Mouse (Mus musculus): ENCODE data around the gene Pom121l2. TPM values are rescaled to one million over a fixed set of nuclear protein-coding genes. Genes with fewer than 3 reads are reported as not detected.

Pom121l2 gene
- polyA plus RNA-seq, 1 experiment from 2014 or later, result 0.20 TPM

GRCm38 (mm10) chr13:22007121-22007510, 26.1 kb downstream of the Pom121l2 start:
- Histone ChIP-seq H3K9me3 (no peaks in the 10 kb centered on the region), H3K27ac (no peak overlapping the region), H3K9ac (no peak overlapping the region), H3K4me1 (peaks cover 20% of the 10 kb centered on the region), H3K4me2 (peak overlapping the region; percentile 96), H3K4me3 (peak overlapping the region; percentile 57), H3K27me3 (peaks cover 94% of the 10 kb centered on the region), H3K36me3 (no peaks in the 10 kb centered on the region)
- no peak for ATAC-seq (ENCODE audit: insufficient number of reproducible peaks, low FRiP score, low TSS enrichment, low read depth)
- 4% methylated on average over 18 of the region's 18 CpGs for WGBS

GRCm38 (mm10) chr13:22007872-22008271, 26.9 kb downstream of the Pom121l2 start:
- no peaks in the 10 kb centered on the region for H3K9me3 ChIP-seq
- 53% methylated on average over 7 of the region's 7 CpGs for WGBS

GRCm38 (mm10) chr13:22008707-22009106, 27.7 kb downstream of the Pom121l2 start:
- WGBS, result 78% methylated on average over 3 of the region's 3 CpGs
- Histone ChIP-seq H3K9me3 (no peaks in the 10 kb centered on the region), H3K27ac (no peak overlapping the region), H3K4me3 (no peak overlapping the region), H3K27me3 (peaks cover 91% of the 10 kb centered on the region), H3K36me3 (no peaks in the 10 kb centered on the region), H3K4me2 (no peak overlapping the region), H3K4me1 (peaks cover 20% of the 10 kb centered on the region), H3K9ac (no peak overlapping the region)
- no peak for ATAC-seq (ENCODE audit: insufficient number of reproducible peaks, low FRiP score, low TSS enrichment, low read depth)

More at GRCm38 (mm10) chr13:22007872-22008271, 26.9 kb downstream of the Pom121l2 start:
- Histone ChIP-seq H3K27me3 (peaks cover 94% of the 10 kb centered on the region), H3K4me3 (no peak overlapping the region), H3K36me3 (no peaks in the 10 kb centered on the region), H3K4me2 (no peak overlapping the region), H3K27ac (no peak overlapping the region), H3K4me1 (peaks cover 20% of the 10 kb centered on the region), H3K9ac (no peak overlapping the region)
- ATAC-seq (ENCODE audit: insufficient number of reproducible peaks, low FRiP score, low TSS enrichment, low read depth), result no peak

- 24% methylated on average over 7 of the region's 7 CpGs for WGBS
- no peaks in the 10 kb centered on the region for H3K36me3 ChIP-seq
- no peak for ATAC-seq (ENCODE audit: insufficient number of reproducible peaks, low FRiP score, low TSS enrichment, low read depth)
These were observed 28.6 kb downstream of the Pom121l2 start, which contains the start of gene Prss16 for GRCm38 (mm10) chr13:22009642-22010041. Prss16 (minus strand) TSS chr13:22009742.

GRCm38 (mm10) chr13:22013716-22014115, 32.7 kb downstream of the Pom121l2 start:
- H3K27ac ChIP-seq, result no peak overlapping the region
- H3K36me3 ChIP-seq, result no peaks in the 10 kb centered on the region
- H3K9me3 ChIP-seq, result no peaks in the 10 kb centered on the region
- peaks cover 83% of the 10 kb centered on the region for H3K27me3 ChIP-seq
- WGBS, result 22% methylated on average over 13 of the region's 13 CpGs
- ATAC-seq (ENCODE audit: insufficient number of reproducible peaks, low FRiP score, low TSS enrichment, low read depth), result no peak
- no peak overlapping the region for H3K9ac ChIP-seq
- H3K4me1 ChIP-seq, result 0 out of 2 replicates have a peak, but pooled peaks cover 3% of the 10 kb centered on the region
- H3K4me2 ChIP-seq, result no peak overlapping the region
- no peak overlapping the region for H3K4me3 ChIP-seq

More at GRCm38 (mm10) chr13:22009642-22010041, 28.6 kb downstream of the Pom121l2 start, which contains the start of gene Prss16:
- no peaks in the 10 kb centered on the region for H3K9me3 ChIP-seq
- peaks cover 23% of the 10 kb centered on the region for H3K4me1 ChIP-seq
- H3K4me3 ChIP-seq, result no peak within 1 kb of the TSS
- peaks cover 91% of the 10 kb centered on the region for H3K27me3 ChIP-seq
- no peak within 1 kb of the TSS for H3K27ac ChIP-seq
- H3K9ac ChIP-seq, result no peak within 1 kb of the TSS
- no peak within 1 kb of the TSS for H3K4me2 ChIP-seq

- H3K36me3 ChIP-seq, result no peaks in the 10 kb centered on the region
- 20% methylated on average over 17 of the region's 17 CpGs for WGBS
- 0 out of 2 replicates have a peak, but pooled peaks cover 3% of the 10 kb centered on the region for H3K4me1 ChIP-seq
- no peak overlapping the region for H3K9ac ChIP-seq
- H3K4me3 ChIP-seq, result peak overlapping the region; percentile 21
- ATAC-seq (ENCODE audit: insufficient number of reproducible peaks, low FRiP score, low TSS enrichment, low read depth), result no peak
- H3K27ac ChIP-seq, result no peak overlapping the region
- peak overlapping the region; percentile 20; the same call in 1 of the 2 replicates for H3K4me2 ChIP-seq
- H3K27me3 ChIP-seq, result peaks cover 83% of the 10 kb centered on the region
- no peaks in the 10 kb centered on the region for H3K9me3 ChIP-seq
These were observed 33.4 kb downstream of the Pom121l2 start for GRCm38 (mm10) chr13:22014411-22014845.

GRCm38 (mm10) chr13:22015479-22016450, 34.8 kb downstream of the Pom121l2 start:
- 17% methylated on average over 27 of the region's 27 CpGs for WGBS
- H3K4me1 ChIP-seq, result peaks cover 13% of the 10 kb centered on the region
- H3K4me2 ChIP-seq, result no peak overlapping the region
- no peak for ATAC-seq (ENCODE audit: insufficient number of reproducible peaks, low FRiP score, low TSS enrichment, low read depth)
- H3K9ac ChIP-seq, result no peak overlapping the region
- H3K4me3 ChIP-seq, result peak overlapping the region; percentile 12; the same call in 1 of the 2 replicates
- H3K9me3 ChIP-seq, result no peaks in the 10 kb centered on the region
- no peaks in the 10 kb centered on the region for H3K36me3 ChIP-seq
- peaks cover 81% of the 10 kb centered on the region for H3K27me3 ChIP-seq
- no peak overlapping the region for H3K27ac ChIP-seq

- no peaks in the 10 kb centered on the region for H3K36me3 ChIP-seq
- peaks cover 44% of the 10 kb centered on the region for H3K27me3 ChIP-seq
- no peak overlapping the region for H3K9ac ChIP-seq
- ATAC-seq (ENCODE audit: insufficient number of reproducible peaks, low FRiP score, low TSS enrichment, low read depth), result no peak
- no peak overlapping the region for H3K27ac ChIP-seq
- WGBS, result under 1% methylated on average over 44 of the region's 44 CpGs
- peak overlapping the region; percentile 45 for H3K4me3 ChIP-seq
- H3K9me3 ChIP-seq, result no peaks in the 10 kb centered on the region
- peaks cover 14% of the 10 kb centered on the region for H3K4me1 ChIP-seq
- H3K4me2 ChIP-seq, result peak overlapping the region; percentile 56
These were observed 39.2 kb downstream of the Pom121l2 start for GRCm38 (mm10) chr13:22019934-22020835.

- peak overlapping the region; percentile 45 for H3K4me3 ChIP-seq
- peaks cover 40% of the 10 kb centered on the region for H3K27me3 ChIP-seq
- no peak overlapping the region for H3K27ac ChIP-seq
- WGBS, result under 1% methylated on average over 8 of the region's 8 CpGs
- H3K9ac ChIP-seq, result no peak overlapping the region
- peak overlapping the region; percentile 56 for H3K4me2 ChIP-seq
- no peaks in the 10 kb centered on the region for H3K9me3 ChIP-seq
- no peak for ATAC-seq (ENCODE audit: insufficient number of reproducible peaks, low FRiP score, low TSS enrichment, low read depth)
- H3K4me1 ChIP-seq, result peaks cover 16% of the 10 kb centered on the region
- no peaks in the 10 kb centered on the region for H3K36me3 ChIP-seq
These were observed 39.9 kb downstream of the Pom121l2 start for GRCm38 (mm10) chr13:22020901-22021339.

GRCm38 (mm10) chr13:22021581-22021980, 40.6 kb downstream of the Pom121l2 start:
- under 1% methylated on average over 11 of the region's 11 CpGs for WGBS
- H3K36me3 ChIP-seq, result no peaks in the 10 kb centered on the region
- H3K4me1 ChIP-seq, result peaks cover 18% of the 10 kb centered on the region

GRCm38 (mm10) chr13:22022241-22022640, 41.2 kb downstream of the Pom121l2 start:
- no peaks in the 10 kb centered on the region for H3K9me3 ChIP-seq
- 1% methylated on average over 9 of the region's 9 CpGs for WGBS
- H3K4me2 ChIP-seq, result peak overlapping the region; percentile 56
- peaks cover 32% of the 10 kb centered on the region for H3K27me3 ChIP-seq
- no peak for ATAC-seq (ENCODE audit: insufficient number of reproducible peaks, low FRiP score, low TSS enrichment, low read depth)
- peak overlapping the region; percentile 45 for H3K4me3 ChIP-seq
- no peak overlapping the region for H3K27ac ChIP-seq
- no peaks in the 10 kb centered on the region for H3K36me3 ChIP-seq
- 0 out of 2 replicates have a peak overlapping the region, but pooled peaks have one; percentile 10 for H3K9ac ChIP-seq
- H3K4me1 ChIP-seq, result peaks cover 18% of the 10 kb centered on the region

More at GRCm38 (mm10) chr13:22021581-22021980, 40.6 kb downstream of the Pom121l2 start:
- H3K27ac ChIP-seq, result no peak overlapping the region
- peaks cover 35% of the 10 kb centered on the region for H3K27me3 ChIP-seq
- peak overlapping the region; percentile 45 for H3K4me3 ChIP-seq
- H3K9me3 ChIP-seq, result no peaks in the 10 kb centered on the region
- H3K4me2 ChIP-seq, result peak overlapping the region; percentile 56
- ATAC-seq (ENCODE audit: insufficient number of reproducible peaks, low FRiP score, low TSS enrichment, low read depth), result no peak
- H3K9ac ChIP-seq, result 0 out of 2 replicates have a peak overlapping the region, but pooled peaks have one; percentile 10
